Mouse (Mus musculus) lung, postnatal 25 days (tissue): ENCODE results near the gene 9030025P20Rik.
"Not testable (repeated sequence)": the region's sequence is repeated elsewhere in the genome, so short reads cannot be mapped to it uniquely, and the experiment has no call there.

Source experiments
- DNase-seq: peaks from one replicate; pipeline ENCODE4 v3.0.0; 2022; ENCODE audit warnings: low spot score

Gene 9030025P20Rik

GRCm38 (mm10) chr17:14990116-14990702 lies 11.9 kb downstream of the 9030025P20Rik start:
- not testable (repeated sequence) for DNase-seq

DNA sequence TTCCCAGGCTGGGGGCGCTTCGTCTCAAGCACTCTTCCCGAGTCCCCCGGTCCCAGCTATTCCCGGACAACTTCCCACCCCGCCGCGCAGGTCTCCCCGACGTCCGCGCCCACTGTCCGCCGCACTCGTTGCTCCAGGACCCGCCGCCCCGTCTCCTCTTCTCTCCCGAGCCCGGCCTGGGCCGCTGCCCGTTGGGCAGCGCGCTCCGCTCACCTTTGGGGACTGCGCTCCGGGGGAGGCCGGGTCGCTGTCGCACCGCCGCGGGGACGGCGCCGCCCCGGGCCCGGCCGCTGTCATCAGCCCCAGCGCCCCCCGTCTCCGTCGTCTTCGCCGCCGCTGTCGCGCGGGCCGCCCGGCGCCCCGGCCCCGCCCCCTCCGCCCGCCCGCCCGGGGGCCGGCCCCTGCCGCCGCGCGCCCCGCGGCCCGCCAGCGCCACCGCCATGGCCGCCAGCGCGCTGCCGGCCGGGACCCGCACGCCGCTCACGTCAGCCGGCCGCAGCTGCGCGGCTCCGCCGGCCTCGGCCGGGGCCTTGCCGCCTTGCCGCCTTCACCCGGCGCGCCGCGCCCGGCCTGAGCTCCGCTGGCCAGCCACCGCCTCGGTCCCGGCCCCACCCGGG lies 14.4 kb downstream of the 9030025P20Rik start:
- DNase-seq = not testable (repeated sequence)

- not testable (repeated sequence) for DNase-seq
These were observed 15.0 kb downstream of the 9030025P20Rik start for GRCm38 (mm10) chr17:14993139-14993832.

GRCm38 (mm10) chr17:14994140-14994539 lies 15.9 kb downstream of the 9030025P20Rik start:
- DNase-seq = not testable (repeated sequence)

- not testable (repeated sequence) for DNase-seq
These were observed 21.8 kb downstream of the 9030025P20Rik start for GRCm38 (mm10) chr17:15000047-15000446.

- not testable (repeated sequence) for DNase-seq
These were observed 30.8 kb downstream of the 9030025P20Rik start for GRCm38 (mm10) chr17:15009088-15009487.

DNA sequence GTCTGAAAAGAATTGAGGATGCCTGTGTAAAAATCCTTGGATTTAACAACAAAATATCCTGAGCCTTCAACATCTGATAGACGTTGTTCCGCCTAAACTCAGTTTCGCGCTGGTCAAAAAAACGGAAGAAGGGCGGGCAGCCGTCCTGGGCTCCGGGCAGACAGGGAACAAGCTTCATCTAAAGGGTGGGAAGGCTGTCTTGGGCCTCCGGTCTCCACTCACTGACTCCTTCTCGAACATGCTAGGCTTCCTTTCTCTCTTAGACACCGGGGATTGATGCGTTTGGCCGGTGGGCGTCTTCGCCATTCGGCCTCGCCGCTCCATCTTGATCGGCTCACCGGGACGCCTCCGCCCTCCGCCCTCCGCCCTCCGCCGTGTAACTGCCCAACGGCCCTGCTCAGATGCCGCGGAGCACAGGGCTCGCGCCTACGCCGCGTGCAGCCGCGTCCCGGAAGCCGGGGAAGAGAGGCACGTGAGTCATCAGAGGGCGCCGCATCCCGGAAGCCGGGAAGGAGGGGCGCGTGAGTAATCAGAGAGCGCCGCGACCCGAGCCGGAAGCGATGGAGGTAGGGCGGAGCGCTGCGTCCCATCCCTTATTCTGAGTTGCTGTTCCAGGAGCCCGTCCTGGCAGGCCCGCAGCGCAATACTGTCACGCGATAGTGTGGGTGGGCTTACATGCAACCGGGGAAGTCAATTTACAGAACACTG lies 31.6 kb downstream of the 9030025P20Rik start, which contains the start of gene Gm3435:
Gene Gm3435 (plus strand): TSS at position 471 of the 708 bp plus-strand sequence.
- DNase-seq = not testable (repeated sequence)

DNA sequence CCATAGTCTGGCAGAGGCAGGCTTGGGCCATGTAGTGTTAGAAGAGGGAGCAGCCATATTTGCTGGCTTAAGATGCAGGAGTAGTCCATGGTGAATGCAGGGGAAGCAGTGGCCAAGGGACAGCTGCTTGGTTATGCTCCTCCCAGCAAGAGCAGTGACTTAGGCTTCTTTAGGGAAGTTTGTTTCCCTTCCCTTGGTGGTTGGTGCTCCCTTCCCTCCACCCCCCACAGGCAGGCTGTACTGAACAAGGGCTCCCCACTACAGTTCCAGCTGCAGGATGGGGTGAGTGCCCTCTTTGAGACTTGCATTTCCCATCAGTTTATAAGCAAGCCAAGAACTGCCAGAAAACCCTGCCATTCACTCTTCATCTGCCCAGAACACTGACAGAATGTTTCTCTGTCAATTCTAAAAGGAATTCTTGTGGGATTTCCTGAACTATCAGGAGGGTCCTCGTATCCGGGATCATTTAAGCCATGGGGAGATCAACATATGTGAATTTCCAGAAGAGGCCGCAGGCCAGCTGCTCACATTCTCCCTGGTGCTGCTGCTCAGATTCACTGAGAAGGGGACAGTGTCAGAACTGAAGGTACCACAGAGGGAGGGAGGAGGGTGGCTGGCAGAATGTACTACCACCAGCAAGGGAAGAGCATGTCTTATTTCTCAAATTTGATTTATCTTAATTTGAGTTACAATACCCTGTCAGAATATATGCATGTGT lies 43.4 kb downstream of the 9030025P20Rik start:
- peak; percentile 18 for DNase-seq

GRCm38 (mm10) chr17:15023878-15024492 lies 45.7 kb downstream of the 9030025P20Rik start:
- not testable (repeated sequence) for DNase-seq

DNA sequence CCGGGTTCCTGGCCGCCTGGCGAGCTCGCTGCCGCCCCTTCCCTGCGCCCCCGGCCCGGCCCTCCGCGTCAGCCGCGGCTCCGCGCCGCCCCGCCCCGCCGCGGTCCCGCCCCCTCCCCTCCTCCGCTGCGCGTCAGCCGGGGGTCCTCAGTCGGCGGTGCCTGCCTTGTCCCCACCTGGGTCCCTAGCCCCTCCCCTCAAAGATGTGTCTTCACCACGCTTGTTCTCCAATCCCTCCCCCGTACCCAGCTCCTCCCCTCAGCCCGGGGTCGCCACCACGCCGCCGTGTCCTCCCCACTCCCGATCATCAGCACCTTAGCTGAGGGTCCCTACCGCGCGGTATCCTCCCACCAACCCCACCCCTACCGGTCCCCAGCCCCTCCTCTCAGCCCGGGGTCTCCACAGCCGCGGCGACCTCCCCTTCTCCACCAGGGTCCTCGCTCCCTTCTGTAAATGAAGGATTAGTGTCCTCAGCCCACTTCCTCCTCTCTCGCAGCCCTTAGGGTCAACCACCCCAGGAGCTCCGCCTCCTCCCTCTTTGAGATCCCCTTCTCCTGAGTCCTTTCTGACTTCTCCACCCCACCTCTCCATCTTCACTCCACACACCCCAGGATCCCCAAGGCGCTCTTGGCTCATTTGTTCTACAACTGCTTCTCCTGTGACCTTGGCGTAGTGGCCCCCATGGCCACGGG lies 46.4 kb downstream of the 9030025P20Rik start:
- not testable (repeated sequence) for DNase-seq

GRCm38 (mm10) chr17:15025513-15025912 lies 47.2 kb downstream of the 9030025P20Rik start:
- DNase-seq = not testable (repeated sequence)

DNA sequence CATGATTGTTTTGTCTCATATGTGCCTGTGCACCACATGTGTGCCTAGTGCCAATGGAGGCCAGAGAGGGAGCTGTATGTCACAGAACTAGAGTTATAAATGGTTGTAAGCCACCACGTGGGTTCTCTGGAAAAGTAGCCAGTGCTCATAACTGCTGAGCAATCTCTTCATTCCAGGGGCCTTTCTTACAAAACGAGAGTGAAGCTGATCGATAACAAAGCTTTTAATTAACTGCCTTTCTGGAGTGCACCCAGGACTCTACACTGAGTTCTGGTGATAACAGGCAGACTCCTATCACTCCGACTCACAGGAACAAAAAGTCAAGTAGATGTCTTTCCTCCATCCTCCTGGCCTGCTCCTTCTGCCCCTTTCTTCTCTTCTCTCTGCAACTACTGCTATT lies 53.1 kb downstream of the 9030025P20Rik start:
- DNase-seq = not testable (repeated sequence)

DNA sequence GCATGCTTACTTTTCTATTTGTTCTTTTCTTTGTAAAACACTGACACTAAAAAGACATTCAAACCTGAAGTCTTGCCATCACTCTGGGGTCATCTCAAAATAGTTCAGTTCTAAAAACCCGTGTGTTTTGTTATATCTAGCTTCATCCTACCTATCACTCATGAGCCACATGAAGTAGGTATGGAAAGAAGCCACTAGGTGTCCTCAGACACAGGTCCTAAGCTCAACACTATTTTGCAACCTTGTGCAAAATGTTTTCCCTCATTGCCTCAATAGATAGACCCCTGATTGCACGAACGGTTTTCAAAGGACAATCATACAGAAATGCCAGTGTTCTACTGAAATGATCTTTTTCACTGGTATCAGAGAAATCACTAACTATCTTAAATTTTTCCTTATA lies 62.2 kb downstream of the 9030025P20Rik start:
- DNase-seq = not testable (repeated sequence)
